Mouse (Mus musculus): ENCODE measurements around the gene Olfr681. TPM values are rescaled to one million over a fixed set of nuclear protein-coding genes. Genes with fewer than 3 reads are reported as not detected.
"Not testable (repeated sequence)": the region's sequence is repeated elsewhere in the genome, so short reads cannot be mapped to it uniquely, and the experiment has no call there.

The Olfr681 gene
- not detected in 2 replicates for total RNA-seq (2012; rRNA removed)

DNA sequence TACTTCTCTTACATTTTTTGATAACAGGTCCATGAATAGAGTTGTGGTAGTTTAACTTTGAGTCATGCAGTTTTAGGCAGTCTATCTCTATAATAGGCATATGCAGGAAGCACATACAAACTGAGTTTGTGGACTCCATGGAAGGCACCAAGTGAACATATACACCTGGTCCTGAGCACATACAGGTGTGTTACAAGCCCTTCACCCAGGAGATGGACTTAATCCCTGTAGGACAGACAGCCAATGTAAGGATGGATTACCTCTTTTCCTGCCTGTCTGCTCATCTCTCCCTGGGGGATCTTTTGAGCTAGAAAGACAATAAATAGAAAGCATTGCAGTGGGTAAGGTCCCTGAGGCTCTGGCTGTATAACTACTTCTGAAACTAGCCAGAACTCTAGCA is at the start of gene Olfr681:
Gene Olfr681, plus strand, starts transcription at position 301 of the 400 bp plus-strand sequence.
- DNase-seq (ENCODE audit: low read depth, low spot score) = no peak
- no peaks in the 10 kb centered on the region for H3K4me1 ChIP-seq (ENCODE audit: control insufficient read depth in 2 of 2, insufficient read depth in 2 of 2, low read length in 2 of 2, poor library complexity in 1 of 2)
- no peaks in the 10 kb centered on the region for H3K9me3 ChIP-seq (ENCODE audit: control insufficient read depth, insufficient read depth, low read depth, low read length)
- H3K4me3 ChIP-seq (ENCODE audit: insufficient read depth in 1 of 2, low read depth in 1 of 2, low read length in 2 of 2, poor library complexity in 1 of 2, severe bottlenecking in 1 of 2) = no peak within 1 kb of the TSS
- TF ChIP-seq HCFC1 (IDR thresholded peaks at IDR 0.05; ENCODE audit: borderline replicate concordance, insufficient read depth, low read length) (no peak), ZNF384 (IDR thresholded peaks at IDR 0.05; ENCODE audit: low read depth, low read length) (no peak), MAFK (IDR thresholded peaks at IDR 0.05; ENCODE audit: insufficient read depth, low read depth, low read length) (no peak), CHD2 (IDR thresholded peaks at IDR 0.05; ENCODE audit: low read depth, low read length) (no peak), ZC3H11A (IDR thresholded peaks at IDR 0.05; ENCODE audit: borderline replicate concordance, low read depth, low read length) (no peak)
- H3K27ac ChIP-seq (ENCODE audit: insufficient read depth, low read depth, low read length, poor library complexity, severe bottlenecking) = no peak within 1 kb of the TSS
- in situ Hi-C loops (cut with MboI; ENCODE audit: low sequenced_read_pairs in 2 of 2, unreplicated experiment in 2 of 2) = no loop called here
- H3K36me3 ChIP-seq (ENCODE audit: control insufficient read depth, insufficient read depth, low read length, poor library complexity, severe bottlenecking) = no peaks in the 10 kb centered on the region
- no peak within 1 kb of the TSS for H3K9ac ChIP-seq (ENCODE audit: insufficient read depth, low read depth, low read length, poor library complexity, severe bottlenecking)

GRCm38 (mm10) chr7:105080905-105081304 is 35.7 kb upstream of the Olfr681 start, which contains the start of gene Olfr679:
Gene Olfr679, plus strand, starts transcription at chr7:105081205.
- TF ChIP-seq CHD2 (IDR thresholded peaks at IDR 0.05; ENCODE audit: low read depth, low read length) = no peak
- TF ChIP-seq MAFK (IDR thresholded peaks at IDR 0.05; ENCODE audit: insufficient read depth, low read depth, low read length) = no peak
- no peak for TF ChIP-seq ZC3H11A (IDR thresholded peaks at IDR 0.05; ENCODE audit: borderline replicate concordance, low read depth, low read length)
- TF ChIP-seq ZNF384 (IDR thresholded peaks at IDR 0.05; ENCODE audit: low read depth, low read length) = no peak
- no peak for TF ChIP-seq HCFC1 (IDR thresholded peaks at IDR 0.05; ENCODE audit: borderline replicate concordance, insufficient read depth, low read length)
- no peaks in the 10 kb centered on the region for H3K4me1 ChIP-seq (ENCODE audit: control insufficient read depth in 2 of 2, insufficient read depth in 2 of 2, low read length in 2 of 2, poor library complexity in 1 of 2)
- DNase-seq (ENCODE audit: low read depth, low spot score) = no peak
- no peak within 1 kb of the TSS for H3K9ac ChIP-seq (ENCODE audit: insufficient read depth, low read depth, low read length, poor library complexity, severe bottlenecking)
- no peak within 1 kb of the TSS for H3K27ac ChIP-seq (ENCODE audit: insufficient read depth, low read depth, low read length, poor library complexity, severe bottlenecking)
- in situ Hi-C loops (cut with MboI; ENCODE audit: low sequenced_read_pairs in 2 of 2, unreplicated experiment in 2 of 2) = no loop called here
- H3K4me3 ChIP-seq (ENCODE audit: insufficient read depth in 1 of 2, low read depth in 1 of 2, low read length in 2 of 2, poor library complexity in 1 of 2, severe bottlenecking in 1 of 2) = no peak within 1 kb of the TSS
- no peaks in the 10 kb centered on the region for H3K9me3 ChIP-seq (ENCODE audit: control insufficient read depth, insufficient read depth, low read depth, low read length)
- H3K36me3 ChIP-seq (ENCODE audit: control insufficient read depth, insufficient read depth, low read length, poor library complexity, severe bottlenecking) = no peaks in the 10 kb centered on the region

DNA sequence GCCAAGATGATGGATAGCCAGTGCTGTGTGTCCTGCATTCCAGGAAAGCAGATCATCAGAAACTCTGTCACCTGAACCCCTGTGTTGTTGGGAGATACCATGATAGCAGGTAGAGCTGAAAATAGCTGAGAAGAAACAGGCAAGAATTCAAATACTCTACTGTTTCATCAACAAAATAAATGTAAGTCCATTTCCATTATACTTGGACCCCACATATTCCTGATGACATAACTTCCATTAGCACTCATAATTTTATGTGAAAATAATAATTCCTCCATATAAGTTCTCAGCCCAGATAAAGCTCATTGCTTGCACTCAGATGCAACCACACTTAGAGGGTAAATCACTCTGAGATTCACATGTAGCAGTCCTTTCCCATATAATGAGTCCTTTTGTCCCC is 23.9 kb upstream of the Olfr681 start, which contains the start of gene Olfr680-ps1:
Gene Olfr680-ps1, minus strand, starts transcription at position 101 of the 400 bp plus-strand sequence.
- DNase-seq (ENCODE audit: low read depth, low spot score); H3K9ac ChIP-seq (ENCODE audit: insufficient read depth, low read depth, low read length, poor library complexity, severe bottlenecking); H3K36me3 ChIP-seq (ENCODE audit: control insufficient read depth, insufficient read depth, low read length, poor library complexity, severe bottlenecking); H3K4me1 ChIP-seq (ENCODE audit: control insufficient read depth in 2 of 2, insufficient read depth in 2 of 2, low read length in 2 of 2, poor library complexity in 1 of 2); H3K27ac ChIP-seq (ENCODE audit: insufficient read depth, low read depth, low read length, poor library complexity, severe bottlenecking); in situ Hi-C loops (cut with MboI; ENCODE audit: low sequenced_read_pairs in 2 of 2, unreplicated experiment in 2 of 2); H3K4me3 ChIP-seq (ENCODE audit: insufficient read depth in 1 of 2, low read depth in 1 of 2, low read length in 2 of 2, poor library complexity in 1 of 2, severe bottlenecking in 1 of 2); H3K9me3 ChIP-seq (ENCODE audit: control insufficient read depth, insufficient read depth, low read depth, low read length): not testable (repeated sequence)

DNA sequence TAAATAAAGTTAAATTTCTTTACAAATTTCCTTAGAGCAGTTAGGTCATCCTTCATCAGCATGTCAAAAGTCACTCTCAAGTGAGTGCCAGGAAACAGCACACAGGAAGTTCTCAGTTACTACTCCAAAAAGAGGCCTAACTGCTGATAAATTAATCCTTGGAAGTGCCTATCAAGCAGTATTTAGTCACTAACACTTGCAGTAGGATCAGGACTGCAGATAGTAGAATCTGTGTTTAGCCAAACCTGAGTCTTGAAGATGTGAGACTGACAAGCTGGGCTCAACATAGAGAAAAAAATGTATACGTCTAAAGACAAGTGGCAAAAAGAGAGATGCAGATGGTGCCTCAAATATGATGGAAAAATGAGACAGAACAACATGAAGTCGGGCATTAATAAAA is 24.6 kb downstream of the Olfr681 start:
- no peak overlapping the region for H3K27ac ChIP-seq (ENCODE audit: insufficient read depth, low read depth, low read length, poor library complexity, severe bottlenecking)
- TF ChIP-seq CHD2 (IDR thresholded peaks at IDR 0.05; ENCODE audit: low read depth, low read length) (no peak), ZNF384 (IDR thresholded peaks at IDR 0.05; ENCODE audit: low read depth, low read length) (no peak), ZC3H11A (IDR thresholded peaks at IDR 0.05; ENCODE audit: borderline replicate concordance, low read depth, low read length) (no peak), HCFC1 (IDR thresholded peaks at IDR 0.05; ENCODE audit: borderline replicate concordance, insufficient read depth, low read length) (no peak), MAFK (IDR thresholded peaks at IDR 0.05; ENCODE audit: insufficient read depth, low read depth, low read length) (no peak)
- no peaks in the 10 kb centered on the region for H3K4me1 ChIP-seq (ENCODE audit: control insufficient read depth in 2 of 2, insufficient read depth in 2 of 2, low read length in 2 of 2, poor library complexity in 1 of 2)
- H3K9ac ChIP-seq (ENCODE audit: insufficient read depth, low read depth, low read length, poor library complexity, severe bottlenecking) = no peak overlapping the region
- no peak overlapping the region for H3K4me3 ChIP-seq (ENCODE audit: insufficient read depth in 1 of 2, low read depth in 1 of 2, low read length in 2 of 2, poor library complexity in 1 of 2, severe bottlenecking in 1 of 2)
- no peaks in the 10 kb centered on the region for H3K9me3 ChIP-seq (ENCODE audit: control insufficient read depth, insufficient read depth, low read depth, low read length)
- in situ Hi-C loops (cut with MboI; ENCODE audit: low sequenced_read_pairs in 2 of 2, unreplicated experiment in 2 of 2) = no loop called here
- no peaks in the 10 kb centered on the region for H3K36me3 ChIP-seq (ENCODE audit: control insufficient read depth, insufficient read depth, low read length, poor library complexity, severe bottlenecking)
- no peak for DNase-seq (ENCODE audit: low read depth, low spot score)

- no peaks in the 10 kb centered on the region for H3K36me3 ChIP-seq (ENCODE audit: control insufficient read depth, insufficient read depth, low read length, poor library complexity, severe bottlenecking)
- TF ChIP-seq CHD2 (IDR thresholded peaks at IDR 0.05; ENCODE audit: low read depth, low read length) (no peak), ZNF384 (IDR thresholded peaks at IDR 0.05; ENCODE audit: low read depth, low read length) (no peak), HCFC1 (IDR thresholded peaks at IDR 0.05; ENCODE audit: borderline replicate concordance, insufficient read depth, low read length) (no peak), MAFK (IDR thresholded peaks at IDR 0.05; ENCODE audit: insufficient read depth, low read depth, low read length) (no peak), ZC3H11A (IDR thresholded peaks at IDR 0.05; ENCODE audit: borderline replicate concordance, low read depth, low read length) (no peak)
- in situ Hi-C loops (cut with MboI; ENCODE audit: low sequenced_read_pairs in 2 of 2, unreplicated experiment in 2 of 2) = no loop called here
These were observed 30.3 kb downstream of the Olfr681 start, which contains the start of gene Olfr683 for GRCm38 (mm10) chr7:105146912-105147311. Gene Olfr683, minus strand, starts transcription at chr7:105147012.

More at GRCm38 (mm10) chr7:105146912-105147311, 30.3 kb downstream of the Olfr681 start, which contains the start of gene Olfr683:
- Histone ChIP-seq H3K4me1 (ENCODE audit: control insufficient read depth in 2 of 2, insufficient read depth in 2 of 2, low read length in 2 of 2, poor library complexity in 1 of 2) (no peaks in the 10 kb centered on the region), H3K27ac (ENCODE audit: insufficient read depth, low read depth, low read length, poor library complexity, severe bottlenecking) (no peak within 1 kb of the TSS), H3K4me3 (ENCODE audit: insufficient read depth in 1 of 2, low read depth in 1 of 2, low read length in 2 of 2, poor library complexity in 1 of 2, severe bottlenecking in 1 of 2) (no peak within 1 kb of the TSS), H3K9ac (ENCODE audit: insufficient read depth, low read depth, low read length, poor library complexity, severe bottlenecking) (no peak within 1 kb of the TSS), H3K9me3 (ENCODE audit: control insufficient read depth, insufficient read depth, low read depth, low read length) (no peaks in the 10 kb centered on the region)
- DNase-seq (ENCODE audit: low read depth, low spot score) = no peak
